Mouse (Mus musculus): ENCODE results near the gene Fabp3.

The Fabp3 gene

DNA sequence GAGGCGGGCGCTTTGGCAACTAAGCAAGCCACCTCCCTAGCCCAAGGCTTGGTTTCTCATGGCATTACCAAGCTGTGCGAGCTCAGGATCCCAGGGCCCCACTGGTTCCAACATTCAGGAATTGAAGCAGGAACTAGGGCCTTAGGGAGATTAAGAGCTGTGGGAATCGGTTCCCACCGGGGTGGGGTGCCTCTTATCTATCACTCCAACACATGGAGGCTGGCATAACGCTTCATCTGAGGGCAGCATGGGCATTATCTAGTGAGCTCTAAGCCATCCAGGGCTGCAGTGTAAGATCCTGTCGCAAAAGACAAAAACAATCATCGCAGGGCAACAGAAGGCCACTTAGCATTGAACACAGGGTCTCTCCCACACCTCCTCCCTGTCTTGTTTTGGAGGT, 13.9 kb upstream of the Fabp3 start:
- DNase-seq (ENCODE audit: low spot score in 2 of 2) = no peak

DNA sequence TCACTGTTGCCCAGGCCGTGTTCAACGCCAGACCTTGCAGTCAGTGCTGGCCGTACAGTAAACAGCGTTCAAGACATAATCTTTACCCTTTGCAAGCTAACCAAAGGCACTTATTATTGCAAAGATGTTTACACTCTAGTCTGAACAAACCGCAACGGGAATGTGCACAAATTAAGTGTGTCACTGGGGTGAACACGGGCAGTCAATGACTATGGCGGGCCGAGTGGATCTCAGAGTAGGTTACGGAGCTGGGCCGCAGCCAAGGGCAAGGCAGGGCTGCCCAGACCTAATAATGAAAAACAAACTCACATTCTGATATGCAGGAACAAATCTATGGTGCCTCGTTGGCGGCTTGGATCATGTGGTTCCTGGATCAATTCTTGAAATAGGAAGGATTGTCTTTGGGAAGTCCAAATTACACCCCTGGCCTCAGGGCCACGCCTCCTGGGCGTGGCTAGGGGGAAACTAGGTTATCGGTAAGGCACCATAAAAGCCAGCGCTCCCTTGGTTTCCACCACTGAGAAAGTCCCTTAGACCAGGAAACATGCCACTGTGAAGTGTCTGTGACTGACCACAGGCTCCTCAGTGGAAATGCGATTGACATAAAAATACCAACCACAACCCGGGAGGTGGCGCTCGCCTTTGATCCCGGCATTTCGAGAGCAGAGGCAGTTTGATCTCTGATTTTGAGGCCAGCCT, 13.2 kb upstream of the Fabp3 start:
- DNase-seq (ENCODE audit: low spot score in 2 of 2) = no peak

DNA sequence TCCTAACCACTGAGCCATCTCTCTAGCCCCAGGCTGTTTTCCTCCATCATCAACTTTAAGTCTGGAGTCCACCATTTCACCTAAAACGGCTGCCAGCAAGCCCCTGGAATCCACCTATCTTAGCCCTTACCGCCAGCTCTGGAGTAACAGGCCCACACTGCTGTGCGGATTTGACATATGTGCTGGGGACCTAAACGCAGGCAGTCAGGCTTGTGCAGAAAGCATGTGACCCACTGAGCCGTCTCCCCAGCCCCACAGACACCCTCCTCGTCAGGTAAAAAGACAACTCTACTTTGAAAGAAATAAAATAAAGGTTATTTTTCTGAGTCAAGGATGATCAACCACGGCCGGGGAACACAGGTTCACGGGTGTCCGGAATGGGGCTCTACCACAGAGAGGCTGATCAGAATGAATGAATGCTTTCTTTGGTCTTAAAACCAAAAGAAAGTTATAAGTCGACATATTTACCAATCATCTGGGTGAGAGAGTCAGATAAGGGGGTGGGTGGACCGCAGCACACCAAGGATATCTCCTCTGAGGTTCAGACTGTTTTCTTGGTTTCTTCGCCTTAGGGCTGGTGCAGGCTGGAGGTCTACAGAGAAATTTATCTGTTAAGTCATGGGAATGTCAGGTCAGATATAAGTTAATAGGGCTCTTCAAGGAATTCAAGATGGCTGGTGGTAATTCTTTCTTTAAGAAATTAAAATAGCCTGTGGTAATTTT, 12.0 kb upstream of the Fabp3 start:
- no peak for DNase-seq (ENCODE audit: low spot score in 2 of 2)

DNA sequence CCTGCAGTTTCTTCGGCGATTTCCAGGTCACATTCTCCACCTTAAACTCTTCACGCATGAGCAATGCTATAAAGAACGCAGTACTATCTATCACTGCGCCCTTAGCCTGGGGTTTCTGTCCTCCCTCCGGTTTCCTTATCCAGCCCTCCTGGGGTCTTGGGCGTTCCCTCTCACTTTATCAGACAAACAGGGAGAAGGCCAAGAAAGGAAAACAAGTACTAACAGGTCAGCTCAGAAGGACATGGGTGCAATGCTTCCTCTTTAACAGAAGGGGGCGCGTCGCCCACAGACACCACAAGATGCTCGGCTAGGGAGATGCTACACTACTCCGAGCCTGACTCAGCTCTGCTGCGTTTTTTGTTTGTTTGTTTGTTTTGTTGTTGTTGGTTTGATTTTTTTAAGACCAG, 11.3 kb upstream of the Fabp3 start:
- DNase-seq (ENCODE audit: low spot score in 2 of 2) = no peak

DNA sequence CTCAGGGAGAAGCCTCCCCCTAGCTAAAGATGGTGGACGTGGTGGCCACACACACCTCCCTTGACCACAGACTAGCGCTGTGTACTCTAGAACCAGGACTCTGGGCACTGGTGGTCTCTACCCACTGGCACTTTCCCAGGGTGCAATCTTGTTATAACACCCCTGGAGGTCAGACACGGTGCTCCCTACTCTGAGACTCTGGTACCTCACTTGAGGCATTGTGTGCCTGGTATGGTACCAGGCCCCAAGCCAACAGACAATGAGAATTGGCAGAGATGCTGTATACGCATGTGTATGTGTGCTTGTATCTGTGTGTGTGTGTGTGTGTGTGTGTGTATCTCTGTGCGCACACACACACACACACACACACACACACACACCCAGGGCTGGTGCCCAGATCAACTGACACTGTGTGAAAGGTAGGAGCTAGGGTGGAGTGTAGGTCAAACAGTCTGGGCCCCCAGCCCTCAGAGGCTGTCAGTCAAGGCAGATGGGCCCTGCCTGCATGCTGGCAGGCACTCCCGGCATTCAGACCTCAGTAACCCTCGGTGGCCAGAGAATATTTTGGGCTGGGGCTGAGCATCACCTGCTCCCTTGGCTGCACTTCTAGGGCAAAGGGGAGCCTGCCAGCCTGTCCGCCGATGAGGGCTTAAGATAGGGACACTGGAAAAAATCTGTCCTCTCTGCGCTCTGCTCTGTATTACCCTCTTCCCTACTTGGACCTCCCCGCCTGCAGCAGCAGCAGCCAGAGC, 9.3 kb upstream of the Fabp3 start:
- no peak for DNase-seq (ENCODE audit: low spot score in 2 of 2)

DNA sequence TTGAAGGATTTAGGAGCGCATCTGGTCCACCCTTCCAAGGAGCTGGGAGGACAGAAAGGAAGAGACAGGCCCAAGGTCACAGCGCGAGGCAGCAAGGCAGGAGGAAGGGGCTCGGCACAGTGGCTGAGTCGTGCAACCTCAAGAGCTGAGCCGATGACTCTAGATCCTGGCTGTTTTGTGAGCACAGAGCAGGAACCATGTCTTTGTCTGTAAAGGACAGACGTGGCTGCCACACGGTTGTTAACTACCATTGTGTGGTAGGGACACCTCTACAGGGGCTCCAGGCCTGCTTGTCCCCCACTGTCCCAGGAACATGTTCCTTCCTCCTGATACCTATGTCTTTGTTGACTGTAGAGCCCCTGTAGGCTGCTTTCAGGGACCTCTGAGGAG, 8.8 kb upstream of the Fabp3 start:
- no peak for DNase-seq (ENCODE audit: low spot score in 2 of 2)

DNA sequence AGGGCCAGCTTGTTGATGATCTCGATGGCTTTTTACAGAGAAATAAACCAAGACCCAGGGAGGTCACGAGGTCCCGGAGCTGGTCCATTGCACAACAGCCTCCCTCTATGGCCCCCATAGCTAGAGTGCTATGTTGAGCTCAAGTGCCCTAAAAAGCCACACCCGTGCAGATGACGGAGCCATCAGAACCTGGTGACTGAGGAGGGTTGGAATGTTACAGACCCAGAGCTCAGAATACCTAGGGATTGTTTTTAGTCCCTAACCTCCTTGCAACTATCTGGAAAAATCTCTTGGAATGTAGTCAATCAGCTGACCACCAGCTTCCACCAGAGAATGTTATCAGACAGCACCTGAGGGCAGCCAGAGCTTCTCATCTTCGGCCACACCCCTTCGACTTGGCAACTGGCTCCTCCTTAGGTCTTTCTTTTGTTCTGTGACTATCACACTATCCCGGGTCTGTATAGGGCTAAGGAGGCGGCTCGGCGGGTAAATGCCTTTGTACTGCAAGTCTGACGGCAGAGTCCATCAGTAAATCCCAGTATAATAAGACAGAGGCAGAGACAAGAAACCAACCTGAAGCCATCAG, 6.0 kb upstream of the Fabp3 start:
- no peak for DNase-seq (ENCODE audit: low spot score in 2 of 2)

DNA sequence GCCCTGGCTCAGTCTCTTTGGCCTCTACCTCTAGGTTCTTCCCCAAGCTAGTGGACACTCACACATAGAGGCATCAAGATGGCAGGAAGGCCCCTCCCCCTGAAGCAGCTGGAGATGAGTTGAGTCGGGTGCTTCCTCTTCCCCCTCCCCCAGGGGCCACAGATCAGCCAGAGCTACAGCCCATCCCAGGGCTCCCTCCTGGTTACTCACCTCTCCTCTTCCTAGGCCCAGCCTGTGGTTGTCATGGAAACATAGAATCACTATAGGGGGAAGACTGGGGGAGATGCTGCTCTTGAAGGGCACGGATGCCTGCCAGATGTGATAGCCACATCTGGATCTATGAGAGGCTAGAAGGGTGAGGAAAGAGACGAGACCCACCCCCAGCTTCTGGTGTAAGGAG, 3.6 kb upstream of the Fabp3 start:
- no peak for DNase-seq (ENCODE audit: low spot score in 2 of 2)

DNA sequence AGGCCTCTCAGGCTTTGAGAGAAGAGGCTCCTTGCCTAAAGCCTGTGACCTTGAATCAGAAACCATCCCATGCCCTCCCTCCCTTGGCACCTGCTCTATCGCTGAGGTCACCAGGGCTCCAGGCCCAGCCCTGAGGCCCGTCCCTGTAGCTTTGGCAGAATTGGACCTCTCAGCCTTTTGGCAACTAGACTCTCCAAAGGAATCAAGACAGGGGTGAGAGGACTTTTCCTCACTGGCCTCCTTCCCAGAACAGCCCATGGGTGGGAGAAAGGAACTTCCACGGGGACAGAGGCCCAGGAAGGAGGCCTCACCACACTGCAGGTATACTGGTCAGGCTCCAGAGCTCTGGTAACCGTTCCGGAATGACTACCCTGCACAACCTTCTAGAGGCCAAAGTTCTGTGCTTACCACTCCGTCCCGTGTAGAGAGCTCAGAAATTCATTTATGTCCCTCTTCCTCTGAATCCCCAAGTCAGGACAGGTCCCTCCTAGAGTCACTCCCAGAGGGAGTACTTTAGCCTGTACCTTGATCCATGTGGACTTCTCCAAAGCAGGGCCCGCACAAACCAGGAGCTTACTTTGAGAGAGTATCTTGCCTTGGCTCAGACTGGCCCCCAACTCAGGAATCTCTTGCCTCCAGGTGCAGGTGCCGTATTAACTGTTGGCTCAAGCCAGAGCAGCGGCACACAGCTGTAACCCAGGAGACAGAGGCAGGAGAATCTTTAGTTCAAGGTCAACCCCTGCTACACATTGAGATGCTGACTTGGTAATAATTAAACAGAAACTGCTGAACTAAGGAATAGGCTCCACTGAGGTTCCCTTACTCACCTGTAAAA, 1.4 kb upstream of the Fabp3 start:
- DNase-seq (ENCODE audit: low spot score in 2 of 2) = no peak

DNA sequence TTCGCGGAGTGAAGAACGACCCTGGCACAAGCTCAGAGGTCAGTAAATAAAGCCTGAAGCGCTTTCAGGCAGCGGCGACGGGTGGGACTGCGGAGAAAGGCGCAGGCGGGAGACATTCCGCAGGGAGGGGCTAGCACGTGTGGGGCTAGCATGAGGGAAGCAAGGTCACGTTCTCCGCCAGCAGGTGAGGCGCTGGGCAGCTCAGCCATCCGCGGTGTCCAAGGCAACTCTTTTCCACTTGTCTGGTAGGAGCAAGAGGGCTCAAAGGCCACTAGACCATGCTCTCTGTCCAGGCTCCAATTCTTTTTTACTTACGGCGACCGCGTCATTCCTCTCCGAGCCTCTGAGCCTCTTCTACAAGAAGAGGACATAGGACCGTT, 554 bp upstream of the Fabp3 start:
- DNase-seq (ENCODE audit: low spot score in 2 of 2) = no peak

DNA sequence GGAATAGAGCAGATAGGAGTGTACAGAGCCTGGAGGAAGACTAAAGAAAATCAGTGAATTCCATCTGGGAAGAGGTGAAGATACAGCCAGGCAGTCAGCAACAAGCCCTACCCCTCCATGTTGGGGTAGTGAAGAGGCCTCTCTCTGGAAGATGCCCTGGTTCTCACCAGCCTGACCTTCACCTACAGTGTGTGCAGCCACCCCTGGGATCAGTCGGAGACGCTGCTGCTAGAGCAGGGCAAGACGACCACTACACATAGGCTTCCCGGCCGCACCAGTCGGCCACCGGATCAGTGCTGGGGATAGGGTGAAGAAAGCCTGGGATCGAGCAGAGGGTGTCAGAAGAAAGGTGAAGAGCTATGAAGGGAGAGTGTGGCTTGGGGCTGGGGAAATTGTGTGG, 859 bp downstream of the Fabp3 start:
- DNase-seq (ENCODE audit: low spot score in 2 of 2) = no peak

DNA sequence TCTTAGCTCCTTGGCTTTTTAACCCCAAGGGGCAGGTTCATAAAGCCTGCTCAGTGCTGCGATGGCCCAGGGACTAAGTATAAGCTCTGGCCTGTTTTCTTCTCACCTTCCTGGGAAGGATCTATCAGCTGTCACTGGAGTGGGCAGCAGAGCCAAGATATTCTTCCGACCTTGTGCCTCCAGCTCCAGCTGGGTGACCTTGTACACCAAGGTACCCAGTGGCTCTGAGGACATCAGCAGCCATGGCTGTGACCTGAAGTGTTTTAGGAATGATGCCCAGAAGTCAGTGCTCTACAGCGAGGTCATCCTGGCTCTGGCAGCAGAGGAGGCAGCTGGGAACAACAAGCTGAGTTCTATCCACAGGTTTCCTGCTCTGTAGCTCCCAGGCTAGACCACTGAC, 4.1 kb downstream of the Fabp3 start:
- DNase-seq (ENCODE audit: low spot score in 2 of 2) = no peak

DNA sequence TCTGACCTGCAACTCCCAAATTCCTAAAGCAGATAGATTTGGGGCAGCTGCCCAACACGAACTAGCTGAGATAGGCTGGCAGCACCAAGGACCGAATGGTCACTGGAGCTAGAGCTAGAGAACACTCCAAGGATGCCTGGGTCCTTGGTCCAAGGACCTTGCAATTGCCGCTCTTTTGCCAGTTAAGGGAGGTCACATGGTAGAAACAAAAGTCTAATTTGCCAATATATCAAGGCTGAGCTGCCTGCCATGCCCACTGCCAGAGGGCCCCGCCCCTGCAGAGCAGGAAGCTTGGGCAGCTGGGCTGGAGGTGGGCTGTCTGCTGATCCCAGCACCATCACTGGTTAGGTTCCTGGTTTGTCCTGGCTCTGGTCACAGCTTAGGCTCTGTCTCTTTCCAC, 5.2 kb downstream of the Fabp3 start:
- no peak for DNase-seq (ENCODE audit: low spot score in 2 of 2)

DNA sequence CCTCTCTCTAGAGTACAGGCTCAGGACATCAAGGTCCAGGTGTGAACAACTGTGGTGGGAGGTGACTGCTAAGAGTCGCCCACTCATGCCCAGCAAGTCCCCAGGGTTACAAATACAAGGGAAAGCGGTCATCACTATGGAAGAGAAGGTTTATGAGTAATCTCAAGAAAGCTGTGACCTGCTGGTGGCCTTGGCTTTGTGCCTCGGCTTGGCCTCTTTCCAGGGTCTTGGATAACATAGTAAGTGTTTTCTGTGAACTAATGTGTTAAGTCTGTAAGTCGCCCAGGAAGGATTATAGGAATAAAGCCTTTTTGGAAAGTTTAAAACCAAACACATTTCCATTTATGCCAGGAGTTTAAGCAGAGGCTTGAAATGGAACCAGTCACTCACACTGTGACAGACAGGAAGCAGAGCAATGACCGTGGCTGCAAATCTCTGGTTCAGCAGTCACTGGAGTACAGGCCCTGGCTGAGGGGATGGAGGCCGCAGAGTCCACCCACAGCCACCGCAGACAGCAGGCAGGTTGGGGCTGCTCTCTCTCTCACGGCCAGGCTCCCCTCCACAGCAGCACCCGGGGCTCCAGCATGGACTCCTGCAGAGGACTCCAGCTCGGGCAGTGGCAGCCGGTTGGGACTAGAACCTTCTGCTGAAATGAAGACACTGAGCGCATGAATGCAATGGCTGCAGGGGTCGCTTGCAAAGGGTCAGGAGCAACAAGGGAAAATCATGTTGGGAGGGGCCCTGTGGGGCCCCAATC, 7.6 kb downstream of the Fabp3 start:
- DNase-seq (ENCODE audit: low spot score in 2 of 2) = no peak

DNA sequence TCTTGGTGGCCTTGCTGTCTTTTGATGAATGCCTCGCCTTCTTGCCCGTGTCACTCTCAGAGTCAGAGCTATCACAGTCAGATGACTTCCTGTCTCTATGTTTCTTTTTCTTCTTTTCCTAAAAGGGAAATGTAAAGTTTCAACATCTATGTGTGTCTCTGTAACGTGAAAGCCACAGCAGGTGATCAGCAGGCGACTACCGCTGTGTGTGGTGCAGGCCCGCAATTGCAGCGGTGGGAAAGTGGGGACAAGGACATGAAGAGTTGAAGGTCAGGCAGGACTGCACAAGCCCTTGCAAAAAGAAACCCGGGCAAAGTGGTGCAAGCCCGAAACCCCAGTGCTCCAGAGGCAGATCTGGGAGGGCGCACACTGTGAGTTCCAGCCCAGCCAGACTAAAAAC, 8.3 kb downstream of the Fabp3 start:
- DNase-seq (ENCODE audit: low spot score in 2 of 2) = no peak

DNA sequence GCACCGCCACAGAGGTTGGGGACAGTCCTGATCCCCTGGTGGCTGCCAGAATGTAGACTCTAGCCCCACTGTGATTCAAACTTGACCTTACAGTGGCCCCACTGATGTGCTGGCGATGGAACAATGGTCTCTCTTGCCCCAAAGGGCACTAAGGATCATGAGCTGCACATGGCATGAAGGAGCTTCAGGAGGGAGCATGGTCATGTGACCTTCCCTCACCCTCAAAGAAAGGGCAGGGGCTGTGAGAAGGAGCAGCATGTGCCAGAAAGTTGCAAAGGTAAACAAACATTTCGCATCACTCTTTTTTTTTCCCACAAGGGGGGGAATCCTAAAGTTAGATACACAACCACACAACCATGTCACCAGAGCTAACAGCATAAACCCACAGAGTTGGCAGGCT, 9.7 kb downstream of the Fabp3 start:
- no peak for DNase-seq (ENCODE audit: low spot score in 2 of 2)

DNA sequence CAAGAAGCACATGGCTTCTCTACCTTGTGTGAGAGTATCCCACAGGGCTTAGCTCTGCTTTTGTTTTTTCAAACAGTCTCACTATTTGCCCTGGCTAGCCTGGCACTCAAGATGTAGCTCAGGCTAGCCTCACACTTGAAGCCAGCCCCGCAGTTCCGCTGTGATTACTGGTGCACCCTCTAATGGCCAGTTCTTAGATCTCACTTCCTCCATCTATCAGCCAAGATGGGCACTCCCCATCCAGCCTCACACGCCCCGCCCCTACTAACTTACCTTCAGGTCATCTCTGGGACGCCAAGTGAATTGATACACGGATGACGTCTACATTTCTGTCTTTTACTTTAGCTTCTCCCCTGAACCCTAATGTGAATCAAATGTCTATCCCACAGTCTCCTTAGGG, 11.2 kb downstream of the Fabp3 start:
- no peak for DNase-seq (ENCODE audit: low spot score in 2 of 2)

DNA sequence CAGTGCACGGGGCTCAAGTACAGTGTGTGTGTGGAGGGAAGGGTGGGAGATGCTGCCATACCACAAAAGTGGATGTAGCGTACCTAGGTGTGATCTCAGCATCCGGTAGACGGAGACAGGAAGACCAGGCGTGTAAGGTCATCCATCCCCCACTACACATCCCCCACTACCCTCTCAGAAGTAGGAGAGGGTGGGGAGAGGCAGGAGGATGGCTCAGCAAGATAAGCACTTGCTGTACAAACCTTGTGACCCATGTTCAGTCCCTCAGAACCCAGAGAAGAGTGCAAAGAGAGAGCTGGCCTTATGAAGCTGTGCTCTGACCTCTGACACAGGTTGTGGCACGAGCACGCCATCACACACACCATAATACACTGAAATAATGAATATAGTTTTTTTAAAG, 13.2 kb downstream of the Fabp3 start:
- no peak for DNase-seq (ENCODE audit: low spot score in 2 of 2)

DNA sequence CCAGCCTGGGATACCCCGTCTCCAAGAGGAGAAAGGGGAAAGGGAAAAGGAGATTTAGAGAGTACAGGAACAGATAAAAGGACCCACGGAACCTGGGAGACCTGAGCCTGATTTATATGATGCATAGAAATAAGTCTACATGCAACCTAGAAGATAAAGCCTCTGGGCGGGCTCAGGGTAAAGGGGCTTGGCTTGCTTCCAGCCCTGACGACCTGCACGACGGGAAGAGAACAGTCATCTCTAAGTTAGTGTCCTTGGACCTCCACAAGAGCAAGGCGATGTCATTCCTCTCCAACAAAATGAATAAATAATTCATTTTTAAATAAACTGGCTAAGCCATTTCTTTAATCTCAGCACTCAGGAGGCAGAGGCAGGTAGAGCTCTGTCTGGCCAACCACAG, 14.2 kb downstream of the Fabp3 start:
- DNase-seq (ENCODE audit: low spot score in 2 of 2) = no peak

DNA sequence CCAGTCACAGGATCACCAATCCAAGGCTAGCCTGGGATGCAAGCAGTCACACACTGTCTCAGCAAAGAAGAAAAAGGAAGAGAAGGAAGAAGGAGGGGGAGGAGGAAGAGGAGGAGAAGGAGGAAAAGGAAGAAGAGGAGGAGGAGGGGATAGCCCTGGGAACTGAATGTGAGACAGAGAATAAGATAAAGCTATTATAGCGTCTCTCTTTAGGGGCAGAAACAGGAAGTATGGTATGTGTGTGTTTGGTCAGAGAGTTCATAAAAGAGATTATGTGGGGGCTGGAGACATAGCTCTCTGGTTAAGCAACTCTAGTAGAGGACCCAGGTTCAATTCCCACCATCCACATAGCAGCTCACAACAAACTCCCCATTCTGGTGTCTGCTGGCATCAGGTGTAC, 14.8 kb downstream of the Fabp3 start:
- no peak for DNase-seq (ENCODE audit: low spot score in 2 of 2)

DNA sequence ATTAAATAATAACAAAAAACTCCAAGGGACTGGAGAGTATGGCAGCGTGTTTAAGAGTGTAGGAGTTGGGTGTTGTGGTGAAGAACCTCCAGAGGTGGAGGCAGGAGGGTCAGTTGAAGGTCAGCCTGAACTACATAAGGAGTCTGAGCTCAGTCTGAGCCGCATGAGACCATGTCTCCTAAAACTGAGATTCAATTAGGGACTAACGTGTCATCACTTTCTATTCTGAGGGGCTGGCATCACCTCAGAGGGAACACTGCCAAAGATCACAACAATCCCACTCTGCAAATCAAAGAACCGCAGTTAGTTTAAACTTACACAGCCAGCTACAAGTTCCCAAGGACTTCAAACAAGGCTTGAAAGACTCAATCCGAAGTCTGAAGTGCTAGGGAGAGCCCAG, 15.2 kb downstream of the Fabp3 start:
- no peak for DNase-seq (ENCODE audit: low spot score in 2 of 2)
